Mouse (Mus musculus): ENCODE results near the gene Tbc1d23. TPM values are rescaled to one million over a fixed set of nuclear protein-coding genes. Genes with fewer than 3 reads are reported as not detected.
A peak's percentile ranks its signal among the peaks of the same experiment; 100 is the strongest.
"Not testable (repeated sequence)": the region's sequence is repeated elsewhere in the genome, so short reads cannot be mapped to it uniquely, and the experiment has no call there.

Gene Tbc1d23
- polyA plus RNA-seq, 1 experiment from 2014 or later = 20.6 TPM

- H3K27me3 ChIP-seq (replicated peaks) = no peaks in the 10 kb centered on the region
- ATAC-seq (ENCODE audit: insufficient number of reproducible peaks, low FRiP score) = no peak
- no peak overlapping the region for H3K4me3 ChIP-seq
- no peak overlapping the region for H3K9ac ChIP-seq
- 80% methylated on average over 2 of the region's 2 CpGs for WGBS
- H3K4me1 ChIP-seq (replicated peaks) = no peaks in the 10 kb centered on the region
- peaks cover 57% of the 10 kb centered on the region for H3K36me3 ChIP-seq
- no peak overlapping the region for H3K27ac ChIP-seq (ENCODE audit: poor library complexity, severe bottlenecking)
- H3K4me2 ChIP-seq = no peak overlapping the region
- no peaks in the 10 kb centered on the region for H3K9me3 ChIP-seq (replicated peaks)
Observed at GRCm38 (mm10) chr16:57175751-57176150, 55.6 kb downstream of the Tbc1d23 start.

DNA sequence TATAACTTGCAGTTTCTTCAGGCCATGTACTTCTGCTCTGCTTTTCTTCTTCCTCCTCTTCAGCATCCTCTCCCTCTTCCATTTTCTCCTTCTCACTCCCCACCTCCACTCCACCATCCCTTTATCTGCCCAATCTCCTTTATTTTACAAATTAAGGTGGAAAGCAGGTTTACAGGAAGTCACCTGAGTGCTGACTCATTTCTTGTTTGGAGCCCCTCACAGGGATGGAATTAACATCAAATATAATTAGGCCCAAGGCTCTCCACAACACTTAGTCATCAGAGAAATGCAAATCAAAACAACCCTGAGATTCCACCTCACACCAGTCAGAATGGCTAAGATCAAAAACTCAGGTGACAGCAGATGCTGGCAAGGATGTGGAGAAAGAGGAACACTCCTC lies 56.8 kb downstream of the Tbc1d23 start:
- not testable (repeated sequence) for H3K27me3 ChIP-seq (replicated peaks); H3K27ac ChIP-seq (ENCODE audit: poor library complexity, severe bottlenecking); H3K9me3 ChIP-seq (replicated peaks); H3K4me2 ChIP-seq; ATAC-seq (ENCODE audit: insufficient number of reproducible peaks, low FRiP score); H3K4me1 ChIP-seq (replicated peaks); H3K9ac ChIP-seq; H3K4me3 ChIP-seq
- H3K36me3 ChIP-seq = peaks cover 50% of the 10 kb centered on the region

- peaks cover 3% of the 10 kb centered on the region; the same call in 1 of the 2 replicates for H3K4me1 ChIP-seq (replicated peaks)
- no peak for ATAC-seq (ENCODE audit: insufficient number of reproducible peaks, low FRiP score)
- WGBS = 88% methylated on average over 6 of the region's 6 CpGs
- H3K27me3 ChIP-seq (replicated peaks) = no peaks in the 10 kb centered on the region
- H3K4me3 ChIP-seq = no peak overlapping the region
- H3K9ac ChIP-seq = no peak overlapping the region
- no peak overlapping the region for H3K4me2 ChIP-seq
- H3K27ac ChIP-seq (ENCODE audit: poor library complexity, severe bottlenecking) = no peak overlapping the region
- no peaks in the 10 kb centered on the region for H3K9me3 ChIP-seq (replicated peaks)
- H3K36me3 ChIP-seq = peaks cover 36% of the 10 kb centered on the region
Observed at GRCm38 (mm10) chr16:57171570-57171969, 59.7 kb downstream of the Tbc1d23 start.

DNA sequence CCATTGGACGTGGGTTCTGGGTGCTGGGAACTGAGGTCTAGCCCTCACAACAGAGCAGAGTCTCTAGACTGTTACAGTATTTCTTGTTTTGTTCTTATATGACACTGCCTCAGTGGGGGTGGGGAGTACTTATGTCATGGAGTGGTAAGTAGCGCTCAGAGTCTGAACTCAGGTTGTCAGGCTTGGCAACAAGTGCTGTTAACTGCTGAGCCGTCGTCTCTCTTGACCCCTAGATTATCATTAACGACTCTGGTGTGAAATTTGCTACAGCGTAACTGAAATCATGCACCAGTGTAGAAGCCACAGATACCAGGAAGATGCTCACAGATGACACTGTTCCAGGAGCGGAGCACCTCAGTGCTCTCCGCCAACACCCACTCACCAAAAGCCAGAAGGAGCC lies 60.1 kb downstream of the Tbc1d23 start:
- H3K4me2 ChIP-seq = no peak overlapping the region
- ATAC-seq (ENCODE audit: insufficient number of reproducible peaks, low FRiP score) = no peak
- H3K9me3 ChIP-seq (replicated peaks) = no peaks in the 10 kb centered on the region
- no peak overlapping the region for H3K27ac ChIP-seq (ENCODE audit: poor library complexity, severe bottlenecking)
- no peak overlapping the region for H3K9ac ChIP-seq
- WGBS = 86% methylated on average over 8 of the region's 8 CpGs
- H3K36me3 ChIP-seq = peaks cover 33% of the 10 kb centered on the region
- no peaks in the 10 kb centered on the region for H3K27me3 ChIP-seq (replicated peaks)
- peaks cover 3% of the 10 kb centered on the region; the same call in 1 of the 2 replicates for H3K4me1 ChIP-seq (replicated peaks)
- no peak overlapping the region for H3K4me3 ChIP-seq

- WGBS = 76% methylated on average over 4 of the region's 4 CpGs
- H3K27ac ChIP-seq (ENCODE audit: poor library complexity, severe bottlenecking) = no peak overlapping the region
- no peak overlapping the region for H3K4me3 ChIP-seq
- no peaks in the 10 kb centered on the region for H3K27me3 ChIP-seq (replicated peaks)
- peaks cover 24% of the 10 kb centered on the region for H3K36me3 ChIP-seq
- no peak for ATAC-seq (ENCODE audit: insufficient number of reproducible peaks, low FRiP score)
- no peaks in the 10 kb centered on the region for H3K9me3 ChIP-seq (replicated peaks)
- H3K4me2 ChIP-seq = no peak overlapping the region
- H3K9ac ChIP-seq = no peak overlapping the region
- peaks cover 5% of the 10 kb centered on the region for H3K4me1 ChIP-seq (replicated peaks)
Observed at GRCm38 (mm10) chr16:57168236-57168635, 63.1 kb downstream of the Tbc1d23 start.

DNA sequence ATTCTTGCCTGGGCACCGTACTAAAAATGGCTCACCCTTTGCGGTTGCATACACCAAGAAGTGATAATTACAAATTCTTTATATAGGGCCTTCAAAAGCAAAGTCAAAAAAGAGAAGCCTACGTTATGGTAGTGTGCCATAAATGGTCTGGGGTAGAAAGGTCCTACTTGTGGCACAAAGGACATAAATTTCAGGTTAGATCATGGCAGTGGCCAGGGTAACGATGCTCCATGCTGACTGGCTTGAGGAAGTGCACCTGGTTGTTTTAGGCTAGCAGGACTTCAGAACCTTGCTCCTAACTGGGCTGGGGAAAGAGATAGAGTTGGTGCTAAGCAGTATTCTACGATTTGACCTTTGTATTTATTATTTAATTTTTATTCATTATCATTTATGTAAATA lies 63.8 kb downstream of the Tbc1d23 start:
- Histone ChIP-seq H3K9me3 (replicated peaks) (no peaks in the 10 kb centered on the region), H3K4me1 (replicated peaks) (peaks cover 5% of the 10 kb centered on the region), H3K27me3 (replicated peaks) (no peaks in the 10 kb centered on the region), H3K4me3 (peak overlapping the region; percentile 80), H3K27ac (ENCODE audit: poor library complexity, severe bottlenecking) (peak overlapping the region; percentile 90), H3K9ac (peak overlapping the region; percentile 34; the same call in 1 of the 2 replicates), H3K36me3 (peaks cover 26% of the 10 kb centered on the region), H3K4me2 (peak overlapping the region; percentile 71)
- 33% methylated on average over 5 of the region's 5 CpGs for WGBS
- peak; percentile 10; the same call in 1 of the 2 replicates for ATAC-seq (ENCODE audit: insufficient number of reproducible peaks, low FRiP score)

- H3K27ac ChIP-seq (ENCODE audit: poor library complexity, severe bottlenecking) = peak within 1 kb of the TSS; percentile 90
- peaks cover 5% of the 10 kb centered on the region for H3K4me1 ChIP-seq (replicated peaks)
- peaks cover 28% of the 10 kb centered on the region for H3K36me3 ChIP-seq
- no peaks in the 10 kb centered on the region for H3K27me3 ChIP-seq (replicated peaks)
- under 1% methylated on average over 58 of the region's 58 CpGs for WGBS
- peak within 1 kb of the TSS; percentile 80 for H3K4me3 ChIP-seq
- no peaks in the 10 kb centered on the region for H3K9me3 ChIP-seq (replicated peaks)
- H3K4me2 ChIP-seq = peak within 1 kb of the TSS; percentile 71
- peak; percentile 98 for ATAC-seq (ENCODE audit: insufficient number of reproducible peaks, low FRiP score)
- H3K9ac ChIP-seq = peak within 1 kb of the TSS; percentile 85
Observed at GRCm38 (mm10) chr16:57166611-57167513, 64.4 kb downstream of the Tbc1d23 start, which contains the start of gene Nit2. Nit2 (minus strand) TSS chr16:57167341.

- no peak for ATAC-seq (ENCODE audit: insufficient number of reproducible peaks, low FRiP score)
- no peak overlapping the region for H3K27ac ChIP-seq (ENCODE audit: poor library complexity, severe bottlenecking)
- H3K4me1 ChIP-seq (replicated peaks) = peaks cover 5% of the 10 kb centered on the region
- WGBS = 73% methylated on average over 6 of the region's 6 CpGs
- H3K4me2 ChIP-seq = peak overlapping the region; percentile 71
- H3K9me3 ChIP-seq (replicated peaks) = no peaks in the 10 kb centered on the region
- no peak overlapping the region for H3K9ac ChIP-seq
- H3K27me3 ChIP-seq (replicated peaks) = no peaks in the 10 kb centered on the region
- peaks cover 31% of the 10 kb centered on the region for H3K36me3 ChIP-seq
- peak overlapping the region; percentile 80 for H3K4me3 ChIP-seq
Observed at GRCm38 (mm10) chr16:57166086-57166485, 65.2 kb downstream of the Tbc1d23 start.

DNA sequence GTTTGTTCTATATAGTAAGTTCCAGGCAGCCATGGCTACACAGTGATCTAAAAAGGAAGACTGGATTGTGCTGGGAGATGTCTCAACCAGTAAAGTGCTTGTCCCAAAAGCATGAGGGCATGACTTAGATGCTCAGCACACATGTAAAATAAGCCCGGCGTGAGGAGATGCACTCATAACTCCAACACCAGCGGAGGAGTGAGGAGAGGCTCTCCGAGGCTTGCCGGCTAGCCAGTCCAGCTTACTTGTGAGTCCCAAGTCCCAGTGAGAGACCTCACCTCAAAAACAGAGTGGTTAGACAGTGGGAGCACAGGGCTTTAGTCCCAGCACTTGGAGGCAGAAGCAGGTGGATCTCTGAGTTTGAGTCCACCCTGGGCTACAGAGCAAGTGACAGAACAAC lies 66.1 kb downstream of the Tbc1d23 start:
- no peak overlapping the region for H3K27ac ChIP-seq (ENCODE audit: poor library complexity, severe bottlenecking)
- H3K27me3 ChIP-seq (replicated peaks) = no peaks in the 10 kb centered on the region
- no peak for ATAC-seq (ENCODE audit: insufficient number of reproducible peaks, low FRiP score)
- no peaks in the 10 kb centered on the region for H3K9me3 ChIP-seq (replicated peaks)
- H3K36me3 ChIP-seq = peaks cover 32% of the 10 kb centered on the region
- no peak overlapping the region for H3K9ac ChIP-seq
- WGBS = 96% methylated on average over 5 of the region's 5 CpGs
- peaks cover 5% of the 10 kb centered on the region for H3K4me1 ChIP-seq (replicated peaks)
- H3K4me2 ChIP-seq = no peak overlapping the region
- no peak overlapping the region for H3K4me3 ChIP-seq

GRCm38 (mm10) chr16:57163694-57164093 lies 67.6 kb downstream of the Tbc1d23 start:
- H3K4me1 ChIP-seq (replicated peaks) = peaks cover 5% of the 10 kb centered on the region
- peaks cover 38% of the 10 kb centered on the region for H3K36me3 ChIP-seq
- 89% methylated on average over 1 of the region's 1 CpGs for WGBS
- no peak overlapping the region for H3K4me2 ChIP-seq
- H3K9me3 ChIP-seq (replicated peaks) = no peaks in the 10 kb centered on the region
- no peak overlapping the region for H3K9ac ChIP-seq
- ATAC-seq (ENCODE audit: insufficient number of reproducible peaks, low FRiP score) = no peak
- H3K27ac ChIP-seq (ENCODE audit: poor library complexity, severe bottlenecking) = no peak overlapping the region
- no peak overlapping the region for H3K4me3 ChIP-seq
- H3K27me3 ChIP-seq (replicated peaks) = no peaks in the 10 kb centered on the region

- Histone ChIP-seq H3K27me3 (replicated peaks) (no peaks in the 10 kb centered on the region), H3K4me1 (replicated peaks) (peaks cover 5% of the 10 kb centered on the region), H3K9ac (no peak overlapping the region), H3K36me3 (peaks cover 45% of the 10 kb centered on the region), H3K27ac (ENCODE audit: poor library complexity, severe bottlenecking) (no peak overlapping the region), H3K4me2 (no peak overlapping the region), H3K9me3 (replicated peaks) (no peaks in the 10 kb centered on the region), H3K4me3 (no peak overlapping the region)
- ATAC-seq (ENCODE audit: insufficient number of reproducible peaks, low FRiP score) = no peak
- 89% methylated on average over 5 of the region's 5 CpGs for WGBS
Observed at GRCm38 (mm10) chr16:57162841-57163240, 68.5 kb downstream of the Tbc1d23 start.
